Mouse (Mus musculus): ENCODE measurements around the gene Mbnl2. TPM values are rescaled to one million over a fixed set of nuclear protein-coding genes. Genes with fewer than 3 reads are reported as not detected.

The Mbnl2 gene
- total and polyA plus RNA-seq, 3 experiments = 23.8 to 28.9 (median 23.9) TPM

GRCm38 (mm10) chr14:120335366-120335765 lies 59.9 kb downstream of the Mbnl2 start:
- no peak overlapping the region for H3K9ac ChIP-seq (ENCODE audit: insufficient read depth, low read depth)
- dilution Hi-C loops (cut with MboI; ENCODE audit: extremely low pct_ligation_motif_present, extremely low pct_unique_long_range_greater_than_20kb, low sequenced_read_pairs) = no loop called here
- no peaks in the 10 kb centered on the region for H3K27me3 ChIP-seq (replicated peaks)

GRCm38 (mm10) chr14:120335871-120336270 lies 60.4 kb downstream of the Mbnl2 start:
- Histone ChIP-seq H3K4me3 (replicated peaks in 1 of 3; ENCODE audit: low read depth in 2 of 3, low read length in 2 of 3, poor library complexity in 1 of 3) (no peak overlapping the region), H3K79me2 (replicated peaks; ENCODE audit: control insufficient read depth, extremely low read depth, insufficient read depth, poor library complexity, severe bottlenecking) (peaks cover 15% of the 10 kb centered on the region), H3K36me3 (replicated peaks in 1 of 2; ENCODE audit: control insufficient read depth in 1 of 2, insufficient read depth in 1 of 2, low read length in 1 of 2) (peaks cover 13 to 63% of the 10 kb centered on the region in 2 experiments), H3K9me3 (replicated peaks; ENCODE audit: low read length) (no peaks in the 10 kb centered on the region), H3K27ac (ENCODE audit: insufficient read depth, low read depth) (no peak overlapping the region), H3K27me3 (replicated peaks) (no peaks in the 10 kb centered on the region), H3K4me1 (ENCODE audit: control insufficient read depth in 1 of 2, insufficient read depth in 2 of 2) (peaks cover 15 to 51% of the 10 kb centered on the region in 2 experiments), H3K9ac (ENCODE audit: insufficient read depth, low read depth) (no peak overlapping the region), H3K4me2 (ENCODE audit: insufficient read depth, low read depth, poor library complexity, severe bottlenecking) (no peak overlapping the region)
- TF ChIP-seq ZMIZ1 (IDR thresholded peaks at IDR 0.05; ENCODE audit: low read depth, low read length) (no peak), JUN (IDR thresholded peaks at IDR 0.05; ENCODE audit: insufficient read depth, low read depth, low read length) (no peak), GABPA (IDR thresholded peaks at IDR 0.05; ENCODE audit: insufficient replicate concordance, low read depth, low read length) (no peak), CHD1 (IDR thresholded peaks at IDR 0.05; ENCODE audit: low read depth, low read length) (no peak), BHLHE40 (IDR thresholded peaks at IDR 0.05; ENCODE audit: low read depth, low read length) (no peak), E2F4 (IDR thresholded peaks at IDR 0.05; ENCODE audit: insufficient replicate concordance, low read depth, low read length) (no peak), IRF4 (IDR thresholded peaks at IDR 0.05; ENCODE audit: low read depth, low read length) (no peak), MAX (IDR thresholded peaks at IDR 0.05; ENCODE audit: low read length) (no peak), MAZ (IDR thresholded peaks at IDR 0.05; ENCODE audit: low read depth, low read length) (no peak), SIN3A (IDR thresholded peaks at IDR 0.05; ENCODE audit: low read length) (no peak), SMC3 (IDR thresholded peaks at IDR 0.05; ENCODE audit: low read depth, low read length) (no peak), CTCF (conservative IDR thresholded peaks at IDR 0.05 in 1 of 2, IDR thresholded peaks at IDR 0.05 in 1 of 2; ENCODE audit: low read depth in 2 of 2, low read length in 2 of 2) (no peak), USF1 (IDR thresholded peaks at IDR 0.05; ENCODE audit: low read depth, low read length) (no peak), KAT2A (IDR thresholded peaks at IDR 0.05; ENCODE audit: insufficient replicate concordance, low read length) (no peak), HCFC1 (IDR thresholded peaks at IDR 0.05; ENCODE audit: low read depth, low read length) (no peak), TCF12 (IDR thresholded peaks at IDR 0.05; ENCODE audit: low read depth, low read length) (no peak), MAFK (IDR thresholded peaks at IDR 0.05; ENCODE audit: insufficient replicate concordance, low read length) (no peak), ETS1 (conservative IDR thresholded peaks at IDR 0.05; ENCODE audit: low read depth, low read length) (no peak)
- dilution Hi-C loops (cut with MboI; ENCODE audit: extremely low pct_ligation_motif_present, extremely low pct_unique_long_range_greater_than_20kb, low sequenced_read_pairs) = no loop called here
- DNase-seq (ENCODE audit: extremely low read depth) = no peak
- in situ Hi-C loops (cut with MboI; ENCODE audit: low pct_ligation_motif_present, low pct_unique_long_range_greater_than_20kb, low sequenced_read_pairs) = no loop called here

More at GRCm38 (mm10) chr14:120335366-120335765, 59.9 kb downstream of the Mbnl2 start:
- no peak for TF ChIP-seq MAX (IDR thresholded peaks at IDR 0.05; ENCODE audit: low read length)
- TF ChIP-seq ZKSCAN1 (IDR thresholded peaks at IDR 0.05; ENCODE audit: borderline replicate concordance, low read depth, low read length) = no peak
- TF ChIP-seq MAFK (IDR thresholded peaks at IDR 0.05; ENCODE audit: insufficient replicate concordance, low read length) = no peak
- no peak for TF ChIP-seq RAD21 (IDR thresholded peaks at IDR 0.05; ENCODE audit: low read depth, low read length)
- no peak for TF ChIP-seq CTCF (conservative IDR thresholded peaks at IDR 0.05 in 1 of 2, IDR thresholded peaks at IDR 0.05 in 1 of 2; ENCODE audit: low read depth in 2 of 2, low read length in 2 of 2)
- TF ChIP-seq TCF12 (IDR thresholded peaks at IDR 0.05; ENCODE audit: low read depth, low read length) = no peak
- no peak for TF ChIP-seq TBP (conservative IDR thresholded peaks at IDR 0.05; ENCODE audit: low read depth, low read length)
- no peak for TF ChIP-seq MAZ (IDR thresholded peaks at IDR 0.05; ENCODE audit: low read depth, low read length)
- no peak for TF ChIP-seq NRF1 (IDR thresholded peaks at IDR 0.05; ENCODE audit: low read depth, low read length)
- no peak for TF ChIP-seq CHD2 (IDR thresholded peaks at IDR 0.05; ENCODE audit: low read length)
- TF ChIP-seq ELF1 (IDR thresholded peaks at IDR 0.05; ENCODE audit: low read depth, low read length) = no peak
- TF ChIP-seq BHLHE40 (IDR thresholded peaks at IDR 0.05; ENCODE audit: low read depth, low read length) = no peak
- TF ChIP-seq PAX5 (IDR thresholded peaks at IDR 0.05; ENCODE audit: low read length) = no peak
- no peak for TF ChIP-seq SIN3A (IDR thresholded peaks at IDR 0.05; ENCODE audit: low read length)
- no peak for TF ChIP-seq USF1 (IDR thresholded peaks at IDR 0.05; ENCODE audit: low read depth, low read length)
- TF ChIP-seq JUN (IDR thresholded peaks at IDR 0.05; ENCODE audit: insufficient read depth, low read depth, low read length) = no peak
- TF ChIP-seq UBTF (IDR thresholded peaks at IDR 0.05; ENCODE audit: low read depth, low read length) = no peak
- Histone ChIP-seq H3K36me3 (replicated peaks in 1 of 2; ENCODE audit: control insufficient read depth in 1 of 2, insufficient read depth in 1 of 2, low read length in 1 of 2) (peaks cover 16 to 63% of the 10 kb centered on the region in 2 experiments), H3K27ac (ENCODE audit: insufficient read depth, low read depth) (no peak overlapping the region), H3K9me3 (replicated peaks; ENCODE audit: low read length) (no peaks in the 10 kb centered on the region), H3K4me3 (replicated peaks in 1 of 3; ENCODE audit: low read depth in 2 of 3, low read length in 2 of 3, poor library complexity in 1 of 3) (no peak overlapping the region), H3K79me2 (replicated peaks; ENCODE audit: control insufficient read depth, extremely low read depth, insufficient read depth, poor library complexity, severe bottlenecking) (peaks cover 15% of the 10 kb centered on the region), H3K4me2 (ENCODE audit: insufficient read depth, low read depth, poor library complexity, severe bottlenecking) (no peak overlapping the region), H3K4me1 (ENCODE audit: control insufficient read depth in 1 of 2, insufficient read depth in 2 of 2) (peaks cover 15 to 56% of the 10 kb centered on the region in 2 experiments)
- no peak for DNase-seq (ENCODE audit: extremely low read depth)
- in situ Hi-C loops (cut with MboI; ENCODE audit: low pct_ligation_motif_present, low pct_unique_long_range_greater_than_20kb, low sequenced_read_pairs) = no loop called here

All from CH12.LX (cell line).